Mouse (Mus musculus) limb, embryonic 10.5 days (tissue): ENCODE results near the gene Ppp1r36. TPM values are rescaled to one million over a fixed set of nuclear protein-coding genes. Genes with fewer than 3 reads are reported as not detected.
A peak's percentile ranks its signal among the peaks of the same experiment; 100 is the strongest.
"Not testable (repeated sequence)": the region's sequence is repeated elsewhere in the genome, so short reads cannot be mapped to it uniquely, and the experiment has no call there.

Source experiments
- DNase-seq: peaks from one replicate; pipeline ENCODE4 v3.0.0-alpha.2; 2017; ENCODE audit warnings: low spot score
- H3K27ac ChIP-seq: fragments of 300-500 bp; sonication (generic); 2 replicates; pipeline ENCODE4 v1.5.1; 2016; ENCODE audit warnings: mild to moderate bottlenecking
- H3K27me3 ChIP-seq: fragments of 300-500 bp; sonication (generic); 2 replicates; pipeline ENCODE4 v1.6.1; 2016; ENCODE audit warnings: low read depth, mild to moderate bottlenecking; ENCODE audit not compliant: poor library complexity, severe bottlenecking
- H3K36me3 ChIP-seq: fragments of 300-500 bp; sonication (generic); 2 replicates; pipeline ENCODE4 v1.6.1; 2016; ENCODE audit warnings: mild to moderate bottlenecking, moderate library complexity
- H3K4me1 ChIP-seq: fragments of 300-500 bp; sonication (generic); 2 replicates; pipeline ENCODE4 v1.6.1; 2016
- H3K4me3 ChIP-seq: fragments of 300-500 bp; sonication (generic); 2 replicates; pipeline ENCODE4 v1.5.1; 2016; ENCODE audit warnings: mild to moderate bottlenecking, moderate library complexity
- H3K9me3 ChIP-seq: fragments of 300-500 bp; sonication (generic); replicated peaks from 2 replicates; pipeline ENCODE4 v1.6.1; 2016; ENCODE audit warnings: mild to moderate bottlenecking
- WGBS: fragments of 180-500 bp; shearing (Covaris S2); methylation state at CpG from one replicate; pipeline ENCODE4 v1.1.7; 2016; 5-methylcytosine and 5-hydroxymethylcytosine counted together
- polyA plus RNA-seq: library from polyadenylated mRNA; unstranded; fragments of >200 nt; fragmentation: Nextera tagmentation; extraction: Ambion mirVana; gene quantifications from 2 replicates; pipeline ENCODE4 v1.2.1, GENCODE M21; 2016

Ppp1r36 gene
- polyA plus RNA-seq, 1 experiment from 2014 or later = 2.2 TPM

GRCm38 (mm10) chr12:76435549-76435948 is 18.2 kb downstream of the Ppp1r36 start:
- WGBS = 35% methylated on average over 8 of the region's 8 CpGs
- peak overlapping the region; percentile 54 for H3K4me3 ChIP-seq
- no peaks in the 10 kb centered on the region for H3K36me3 ChIP-seq
- no peak overlapping the region for H3K27ac ChIP-seq
- no peak for DNase-seq
- peaks cover 13% of the 10 kb centered on the region for H3K4me1 ChIP-seq
- peaks cover 31% of the 10 kb centered on the region; the same call in 1 of the 2 replicates for H3K27me3 ChIP-seq
- H3K9me3 ChIP-seq = no peaks in the 10 kb centered on the region

DNA sequence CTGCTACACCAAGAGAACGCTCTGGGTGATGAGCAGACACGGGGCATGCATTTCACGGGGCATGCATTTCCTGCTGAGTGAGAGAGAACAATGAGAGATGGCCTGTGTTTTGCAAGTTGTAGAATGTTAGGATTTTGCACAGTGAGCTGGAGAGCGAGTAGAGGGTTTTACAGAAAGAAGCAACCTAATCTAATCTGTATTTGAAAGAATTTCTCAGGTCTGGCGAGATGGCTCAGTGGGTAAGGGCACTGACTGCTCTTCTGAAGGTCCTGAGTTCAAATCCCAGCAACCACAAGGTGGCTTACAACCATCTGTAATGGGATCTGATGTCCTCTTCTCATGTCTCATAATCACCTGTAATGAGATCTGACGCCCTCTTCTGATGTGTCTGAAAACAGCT is 26.1 kb downstream of the Ppp1r36 start:
- H3K27me3 ChIP-seq, H3K4me1 ChIP-seq, H3K4me3 ChIP-seq, H3K9me3 ChIP-seq, H3K36me3 ChIP-seq, DNase-seq, H3K27ac ChIP-seq: not testable (repeated sequence)
- 88% methylated on average over 6 of the region's 6 CpGs for whole genome bisulfite sequencing

DNA sequence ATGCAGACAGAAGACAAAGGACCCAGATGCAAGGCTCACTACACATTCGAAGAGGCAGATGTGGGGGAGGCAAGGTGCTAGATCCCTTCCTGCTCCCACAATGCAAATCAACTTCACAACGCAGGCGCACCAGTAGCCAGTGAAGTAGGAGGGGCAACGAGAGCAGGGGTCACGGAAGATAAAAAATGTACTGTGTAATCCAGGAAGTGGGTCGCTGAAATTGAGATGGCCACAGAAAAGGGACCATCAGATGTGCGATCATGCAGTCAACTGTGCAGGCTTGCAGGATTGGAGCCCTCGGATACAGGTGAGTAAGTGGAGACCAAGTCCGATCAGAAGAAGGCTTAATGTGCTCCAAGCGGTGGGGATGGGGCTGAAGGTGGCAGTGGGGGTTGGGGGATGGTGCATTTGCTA is 27.0 kb downstream of the Ppp1r36 start:
- H3K4me1 ChIP-seq = no peaks in the 10 kb centered on the region
- DNase-seq = no peak
- WGBS = 62% methylated on average over 10 of the region's 10 CpGs
- no peak overlapping the region for H3K4me3 ChIP-seq
- H3K36me3 ChIP-seq = no peaks in the 10 kb centered on the region
- no peaks in the 10 kb centered on the region for H3K27me3 ChIP-seq
- no peaks in the 10 kb centered on the region for H3K9me3 ChIP-seq
- H3K27ac ChIP-seq = no peak overlapping the region

- DNase-seq = no peak
- Histone ChIP-seq H3K27me3 (no peaks in the 10 kb centered on the region), H3K27ac (no peak overlapping the region), H3K9me3 (no peaks in the 10 kb centered on the region), H3K36me3 (no peaks in the 10 kb centered on the region), H3K4me3 (no peak overlapping the region), H3K4me1 (no peaks in the 10 kb centered on the region)
- 81% methylated on average over 6 of the region's 6 CpGs for WGBS
Observed at GRCm38 (mm10) chr12:76444862-76445261, 27.5 kb downstream of the Ppp1r36 start.

- H3K4me3 ChIP-seq = no peak overlapping the region
- no peaks in the 10 kb centered on the region for H3K27me3 ChIP-seq
- no peaks in the 10 kb centered on the region for H3K36me3 ChIP-seq
- 94% methylated on average over 11 of the region's 11 CpGs for WGBS
- H3K9me3 ChIP-seq = no peaks in the 10 kb centered on the region
- H3K27ac ChIP-seq = no peak overlapping the region
- no peaks in the 10 kb centered on the region for H3K4me1 ChIP-seq
- no peak for DNase-seq
Observed at GRCm38 (mm10) chr12:76446201-76446600, 28.9 kb downstream of the Ppp1r36 start.

- Histone ChIP-seq H3K27ac (no peak overlapping the region), H3K9me3 (no peaks in the 10 kb centered on the region), H3K4me3 (no peak overlapping the region), H3K4me1 (no peaks in the 10 kb centered on the region), H3K27me3 (no peaks in the 10 kb centered on the region), H3K36me3 (no peaks in the 10 kb centered on the region)
- no peak for DNase-seq
- WGBS = 81% methylated on average over 6 of the region's 6 CpGs
Observed at GRCm38 (mm10) chr12:76448127-76448526, 30.8 kb downstream of the Ppp1r36 start.

GRCm38 (mm10) chr12:76452203-76452602 is 34.9 kb downstream of the Ppp1r36 start:
- no peaks in the 10 kb centered on the region for H3K9me3 ChIP-seq
- no peaks in the 10 kb centered on the region for H3K27me3 ChIP-seq
- WGBS = 61% methylated on average over 2 of the region's 2 CpGs

DNA sequence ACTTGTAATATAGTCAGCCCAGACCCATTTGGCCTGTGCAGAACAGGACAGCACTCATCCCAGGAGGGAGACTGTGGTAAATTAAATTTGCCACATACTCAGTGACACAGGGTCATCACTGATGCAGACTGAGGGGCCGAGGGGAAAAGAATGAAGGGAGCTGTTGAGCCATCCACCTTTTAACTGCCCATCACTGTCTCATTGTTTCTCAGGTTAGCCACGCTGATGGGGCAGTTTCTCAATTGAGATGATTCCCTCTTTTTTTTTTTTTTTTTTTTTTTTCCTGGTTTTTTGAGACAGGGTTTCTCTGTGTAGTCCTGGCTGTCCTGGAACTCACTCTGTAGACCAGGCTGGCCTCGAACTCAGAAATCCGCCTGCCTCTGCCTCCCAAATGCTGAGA is 41.1 kb downstream of the Ppp1r36 start:
- 85% methylated on average over 4 of the region's 4 CpGs for WGBS
- not testable (repeated sequence) for H3K36me3 ChIP-seq, H3K4me1 ChIP-seq, DNase-seq, H3K4me3 ChIP-seq, H3K9me3 ChIP-seq, H3K27ac ChIP-seq, H3K27me3 ChIP-seq

More at GRCm38 (mm10) chr12:76452203-76452602, 34.9 kb downstream of the Ppp1r36 start:
- Histone ChIP-seq H3K27ac (no peak overlapping the region), H3K4me3 (no peak overlapping the region), H3K4me1 (no peaks in the 10 kb centered on the region), H3K36me3 (no peaks in the 10 kb centered on the region)
- DNase-seq = no peak

GRCm38 (mm10) chr12:76459032-76459431 is 41.7 kb downstream of the Ppp1r36 start:
- 56% methylated on average over 4 of the region's 4 CpGs for WGBS
- Histone ChIP-seq H3K27me3 (no peaks in the 10 kb centered on the region), H3K36me3 (no peaks in the 10 kb centered on the region), H3K4me1 (0 out of 2 replicates have a peak, but pooled peaks cover 4% of the 10 kb centered on the region), H3K4me3 (no peak overlapping the region), H3K9me3 (no peaks in the 10 kb centered on the region), H3K27ac (peak overlapping the region; percentile 53)
- DNase-seq = no peak

GRCm38 (mm10) chr12:76463391-76463790 is 46.1 kb downstream of the Ppp1r36 start:
- no peaks in the 10 kb centered on the region for H3K27me3 ChIP-seq
- no peaks in the 10 kb centered on the region for H3K9me3 ChIP-seq
- H3K36me3 ChIP-seq = no peaks in the 10 kb centered on the region
- 92% methylated on average over 9 of the region's 9 CpGs for WGBS
- peaks cover 19% of the 10 kb centered on the region for H3K4me1 ChIP-seq
- no peak for DNase-seq
- H3K4me3 ChIP-seq = no peak overlapping the region
- H3K27ac ChIP-seq = no peak overlapping the region

DNA sequence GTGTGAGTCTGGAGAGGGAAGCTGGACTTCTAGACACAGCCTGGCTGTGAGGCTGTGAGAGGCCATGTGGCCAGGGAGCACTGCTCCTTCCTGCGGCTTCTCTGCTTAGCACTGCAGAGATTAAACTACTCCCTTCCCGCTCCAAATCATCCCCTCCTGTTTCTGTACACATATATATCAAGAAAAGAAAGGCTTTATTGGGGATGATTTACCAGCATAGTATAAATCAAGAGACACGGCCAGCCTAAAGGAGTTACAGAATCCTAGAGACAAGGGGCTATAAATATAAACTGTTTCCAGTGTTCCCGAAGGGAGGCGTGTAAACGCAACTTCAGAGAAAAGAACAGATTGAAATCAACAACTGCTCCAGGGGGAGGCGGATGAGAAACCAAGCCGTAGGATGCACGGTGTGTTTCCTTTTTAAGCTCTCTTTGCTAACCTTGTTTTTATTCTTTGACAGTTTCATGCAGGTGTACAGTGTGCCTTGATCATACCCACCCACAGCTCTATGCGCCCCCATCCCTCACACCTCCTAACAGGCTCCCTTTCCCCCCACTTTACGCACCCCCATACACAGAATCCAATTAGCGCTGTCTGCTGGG is 47.4 kb downstream of the Ppp1r36 start:
- no peak for DNase-seq
- Histone ChIP-seq H3K4me1 (peaks cover 16% of the 10 kb centered on the region), H3K27ac (no peak overlapping the region), H3K4me3 (no peak overlapping the region), H3K9me3 (no peaks in the 10 kb centered on the region), H3K36me3 (no peaks in the 10 kb centered on the region), H3K27me3 (no peaks in the 10 kb centered on the region)
- 57% methylated on average over 12 of the region's 12 CpGs for WGBS

GRCm38 (mm10) chr12:76466651-76467050 is 49.3 kb downstream of the Ppp1r36 start:
- no peak overlapping the region for H3K27ac ChIP-seq
- H3K27me3 ChIP-seq = no peaks in the 10 kb centered on the region
- peaks cover 16% of the 10 kb centered on the region for H3K4me1 ChIP-seq
- H3K4me3 ChIP-seq = no peak overlapping the region
- no peak for DNase-seq
- H3K36me3 ChIP-seq = no peaks in the 10 kb centered on the region
- H3K9me3 ChIP-seq = no peaks in the 10 kb centered on the region
- 84% methylated on average over 7 of the region's 7 CpGs for WGBS

DNA sequence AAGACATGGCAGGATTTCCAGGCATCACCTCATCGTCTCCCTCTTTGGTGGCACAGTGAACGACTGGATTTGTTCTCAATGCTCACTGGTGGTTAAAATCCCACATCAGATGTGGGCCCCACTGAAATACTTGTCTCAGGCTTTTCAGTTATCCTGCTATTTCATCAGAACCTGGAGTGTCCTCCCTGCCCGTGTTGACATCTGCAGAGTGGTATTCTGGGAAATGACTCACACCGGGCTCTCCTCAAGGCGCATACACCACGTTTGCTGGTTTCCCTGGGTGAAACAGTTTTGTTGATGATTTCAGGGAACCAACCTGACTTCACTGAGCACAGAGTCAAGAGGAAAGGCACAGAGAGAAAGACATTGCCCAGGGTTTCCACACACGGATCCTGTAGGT is 49.9 kb downstream of the Ppp1r36 start:
- DNase-seq = no peak
- H3K4me3 ChIP-seq = no peak overlapping the region
- no peaks in the 10 kb centered on the region for H3K27me3 ChIP-seq
- no peaks in the 10 kb centered on the region for H3K9me3 ChIP-seq
- H3K4me1 ChIP-seq = peaks cover 16% of the 10 kb centered on the region
- no peaks in the 10 kb centered on the region for H3K36me3 ChIP-seq
- 73% methylated on average over 7 of the region's 7 CpGs for WGBS
- H3K27ac ChIP-seq = no peak overlapping the region

DNA sequence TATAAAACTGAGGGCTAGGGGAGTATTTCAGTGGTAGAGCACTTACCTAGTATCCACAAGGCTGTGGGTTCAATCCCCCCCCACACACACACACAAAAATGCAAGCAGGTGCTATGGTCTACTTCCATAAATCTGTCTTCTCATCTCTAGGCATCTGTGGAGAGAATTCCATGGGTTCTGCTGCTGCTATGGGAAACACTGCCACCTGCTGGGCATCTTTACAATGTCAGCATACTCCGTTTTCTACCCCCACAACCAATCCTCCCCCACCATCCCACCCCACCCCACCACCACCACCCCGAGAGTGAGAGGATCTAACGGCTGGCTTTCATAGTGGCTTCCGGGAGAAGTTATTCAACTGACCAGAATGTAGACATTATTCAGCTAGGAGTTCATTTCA is 54.7 kb downstream of the Ppp1r36 start:
- H3K27ac ChIP-seq = no peak overlapping the region
- no peak overlapping the region for H3K4me3 ChIP-seq
- no peaks in the 10 kb centered on the region for H3K9me3 ChIP-seq
- peak; percentile 80 for DNase-seq
- WGBS = 17% methylated on average over 4 of the region's 4 CpGs
- no peaks in the 10 kb centered on the region for H3K27me3 ChIP-seq
- no peaks in the 10 kb centered on the region for H3K36me3 ChIP-seq
- H3K4me1 ChIP-seq = peaks cover 7% of the 10 kb centered on the region
